Mouse (Mus musculus) liver, embryonic 16.5 days (tissue): ENCODE measurements around the gene Gm40460. TPM values are rescaled to one million over a fixed set of nuclear protein-coding genes. Genes with fewer than 3 reads are reported as not detected.

Experiments
- ATAC-seq: fragments of 200-750 bp; cut with Nextera tagmentation; 2 replicates; pipeline ENCODE4 v1.8.0; 2017; ENCODE audit warnings: low read depth, mild to moderate bottlenecking, moderate number of reproducible peaks, moderate library complexity
- H3K27ac ChIP-seq: fragments of 300-500 bp; sonication (generic); 2 replicates; pipeline ENCODE4 v1.5.1; 2014; ENCODE audit warnings: mild to moderate bottlenecking, low read length
- H3K27me3 ChIP-seq: fragments of 300-500 bp; sonication (generic); 2 replicates; pipeline ENCODE4 v1.6.1; 2014; ENCODE audit warnings: low read depth, low read length, mixed read lengths; ENCODE audit not compliant: control insufficient read depth, insufficient read depth
- H3K36me3 ChIP-seq: fragments of 300-500 bp; sonication (generic); 2 replicates; pipeline ENCODE4 v1.6.1; 2014; ENCODE audit warnings: mild to moderate bottlenecking; ENCODE audit not compliant: control insufficient read depth, insufficient read depth
- H3K4me1 ChIP-seq: fragments of 300-500 bp; sonication (generic); 2 replicates; pipeline ENCODE4 v1.6.1; 2014; ENCODE audit warnings: low read depth, low read length, mixed read lengths; ENCODE audit not compliant: control insufficient read depth
- H3K4me2 ChIP-seq: fragments of 300-500 bp; sonication (generic); 2 replicates; pipeline ENCODE4 v1.6.1; 2014; ENCODE audit warnings: low read depth, low read length, mixed read lengths
- H3K4me3 ChIP-seq: fragments of 300-500 bp; sonication (generic); 2 replicates; pipeline ENCODE4 v1.5.1; 2014; ENCODE audit warnings: low read depth, mild to moderate bottlenecking, low read length
- H3K9ac ChIP-seq: fragments of 300-500 bp; sonication (generic); 2 replicates; pipeline ENCODE4 v1.6.1; 2014; ENCODE audit warnings: low read depth, low read length
- H3K9me3 ChIP-seq: fragments of 300-500 bp; sonication (generic); replicated peaks from 2 replicates; pipeline ENCODE4 v1.6.1; 2016; ENCODE audit warnings: low read length; ENCODE audit not compliant: control insufficient read depth
- WGBS: fragments of 180-500 bp; shearing (Covaris S2); extraction: QIAGEN DNeasy Blood & Tissue Kit; methylation state at CpG from one replicate; pipeline ENCODE4 v1.1.7; 2014; ENCODE audit not compliant: insufficient replicate concordance; 5-methylcytosine and 5-hydroxymethylcytosine counted together
- polyA plus RNA-seq: library from polyadenylated mRNA; unstranded; fragments of >200 nt; fragmentation: Nextera tagmentation; extraction: Ambion mirVana; gene quantifications from 2 replicates; pipeline ENCODE4 v1.2.1, GENCODE M21; 2015

Gm40460 gene
- polyA plus RNA-seq, 1 experiment from 2014 or later: not detected

DNA sequence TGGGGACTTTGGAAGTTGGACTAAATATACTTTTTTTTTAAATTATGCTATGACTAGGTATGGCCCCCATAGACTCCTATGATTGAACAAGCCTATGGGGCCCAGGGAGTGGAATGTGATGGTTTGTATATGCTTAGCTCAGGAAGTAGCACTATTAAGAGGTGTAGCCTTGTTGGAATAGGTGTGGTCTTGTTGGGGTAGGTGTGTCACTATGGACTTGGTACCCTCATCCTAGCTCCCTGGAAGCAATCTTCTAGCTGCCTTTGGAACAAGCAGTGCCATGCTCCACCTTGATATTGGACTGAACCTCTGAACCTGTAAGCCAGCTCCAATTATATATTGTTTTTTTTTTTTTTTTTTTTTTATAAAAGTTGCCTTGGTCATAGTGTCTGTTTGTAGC, 35.4 kb downstream of the Gm40460 start:
- H3K4me3 ChIP-seq: no peak overlapping the region
- H3K9ac ChIP-seq: no peak overlapping the region
- no peak overlapping the region for H3K27ac ChIP-seq
- no peaks in the 10 kb centered on the region for H3K4me1 ChIP-seq
- no peaks in the 10 kb centered on the region for H3K9me3 ChIP-seq
- no peak for ATAC-seq
- H3K27me3 ChIP-seq: no peaks in the 10 kb centered on the region
- H3K36me3 ChIP-seq: no peaks in the 10 kb centered on the region
- H3K4me2 ChIP-seq: no peak overlapping the region

DNA sequence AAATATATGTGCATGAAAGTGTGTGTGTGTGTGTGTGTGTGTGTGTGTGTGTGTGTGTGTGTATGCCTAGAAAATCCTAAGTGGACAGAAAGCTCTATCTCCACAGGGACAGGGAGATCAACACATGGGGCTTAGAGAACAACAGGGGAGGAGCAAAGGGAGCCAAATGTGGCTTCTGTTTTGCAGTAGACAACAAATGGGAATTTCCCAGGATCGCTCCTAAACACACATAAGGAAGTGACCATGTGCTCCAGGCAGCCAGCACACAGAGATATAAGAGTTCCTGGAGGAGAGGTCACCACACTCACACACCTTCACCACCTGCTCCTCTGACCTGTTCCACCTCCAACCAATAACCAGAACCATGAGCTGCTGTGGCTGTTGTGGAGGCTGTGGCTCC, 39.8 kb downstream of the Gm40460 start, which contains the start of gene Krtap5-3:
Gene Krtap5-3, plus strand, starts transcription at position 301 of the 400 bp plus-strand sequence.
- Histone ChIP-seq H3K27ac (no peak within 1 kb of the TSS), H3K9me3 (no peaks in the 10 kb centered on the region), H3K27me3 (no peaks in the 10 kb centered on the region), H3K36me3 (no peaks in the 10 kb centered on the region), H3K4me1 (no peaks in the 10 kb centered on the region), H3K9ac (no peak within 1 kb of the TSS), H3K4me2 (no peak within 1 kb of the TSS), H3K4me3 (no peak within 1 kb of the TSS)
- WGBS: 60% methylated on average over 1 of the region's 1 CpGs
- ATAC-seq: no peak

DNA sequence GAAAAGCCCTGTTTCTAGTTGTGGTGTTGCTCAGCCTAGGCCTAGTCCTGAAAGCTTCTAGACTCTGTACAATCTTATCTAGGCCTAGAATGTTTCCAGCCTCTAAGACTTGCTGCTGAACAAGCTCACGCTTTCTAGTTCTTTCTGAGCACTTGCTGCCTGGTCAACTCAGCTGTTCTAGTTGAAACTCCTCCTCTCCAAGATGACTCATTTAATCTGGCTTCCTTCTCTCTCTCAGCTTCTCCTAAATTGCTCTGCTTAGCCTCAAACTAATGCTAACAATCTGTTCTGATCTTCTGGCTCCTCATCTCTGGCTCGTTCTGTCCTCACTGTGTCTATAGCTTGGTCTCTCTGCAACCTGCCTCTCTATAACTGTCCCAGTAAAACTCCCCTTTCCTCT, 42.1 kb downstream of the Gm40460 start:
- no peak overlapping the region for H3K4me2 ChIP-seq
- no peaks in the 10 kb centered on the region for H3K4me1 ChIP-seq
- no peak overlapping the region for H3K27ac ChIP-seq
- H3K4me3 ChIP-seq: no peak overlapping the region
- H3K9ac ChIP-seq: no peak overlapping the region
- WGBS: 56% methylated on average over 2 of the region's 2 CpGs
- no peak for ATAC-seq
- no peaks in the 10 kb centered on the region for H3K9me3 ChIP-seq
- H3K36me3 ChIP-seq: no peaks in the 10 kb centered on the region
- no peaks in the 10 kb centered on the region for H3K27me3 ChIP-seq

Other genes with a start within 250 kb of the Gm40460 start
- 58.9 and 60.7 TPM in 2 replicates for gene Mob2, start 180.0 kb downstream of the Gm40460 start, polyA plus RNA-seq
- 2.8 TPM in 2 replicates for gene Dusp8, start 145.2 kb downstream of the Gm40460 start, polyA plus RNA-seq
- not detected in 2 replicates for gene Gm45618, start 120.3 kb downstream of the Gm40460 start, polyA plus RNA-seq
- not detected in 2 replicates for gene Gm39115, start 105.0 kb downstream of the Gm40460 start, polyA plus RNA-seq
- gene Gm45337, start 96.5 kb downstream of the Gm40460 start, polyA plus RNA-seq: not detected in 2 replicates
- not detected in 2 replicates for gene Gm29735, start 84.0 kb downstream of the Gm40460 start, polyA plus RNA-seq
- gene Gm4553, start 75.3 kb downstream of the Gm40460 start, polyA plus RNA-seq: not detected in 2 replicates
- gene Krtap5-2, start 65.1 kb downstream of the Gm40460 start, polyA plus RNA-seq: not detected in 2 replicates
- not detected in 2 replicates for gene Gm10153, start 50.7 kb downstream of the Gm40460 start, polyA plus RNA-seq
- not detected in 2 replicates for gene Krtap5-3, start 39.7 kb downstream of the Gm40460 start, polyA plus RNA-seq
- not detected in 2 replicates for gene Gm7579, start 29.2 kb downstream of the Gm40460 start, polyA plus RNA-seq
- gene Krtap5-5, start 11.1 kb downstream of the Gm40460 start, polyA plus RNA-seq: not detected in 2 replicates
- not detected in 2 replicates for gene Gm2431, start 17.3 kb upstream of the Gm40460 start, polyA plus RNA-seq
- not detected in 2 replicates for gene Gm4559, start 33.3 kb upstream of the Gm40460 start, polyA plus RNA-seq
- gene Krtap5-1, start 56.0 kb upstream of the Gm40460 start, polyA plus RNA-seq: not detected in 2 replicates
- gene Krtap5-4, start 62.5 kb upstream of the Gm40460 start, polyA plus RNA-seq: not detected in 2 replicates
- 1.6 and 2.0 TPM in 2 replicates for gene Ifitm10, start 132.7 kb upstream of the Gm40460 start, polyA plus RNA-seq
- 1.4 and 1.8 TPM in 2 replicates for gene Gm49369, start 141.6 kb upstream of the Gm40460 start, polyA plus RNA-seq
- gene Ctsd, start 147.0 kb upstream of the Gm40460 start, polyA plus RNA-seq: 408 and 415 TPM in 2 replicates
- gene Syt8, start 193.8 kb upstream of the Gm40460 start, polyA plus RNA-seq: 0.14 TPM in 1 of 2 replicates, not detected in the other
- 17.8 and 41.4 TPM in 2 replicates for gene Tnni2, start 200.7 kb upstream of the Gm40460 start, polyA plus RNA-seq
- 21.6 and 26.2 TPM in 2 replicates for gene Lsp1, start 219.7 kb upstream of the Gm40460 start, polyA plus RNA-seq